Mouse (Mus musculus): ENCODE results near the gene Bpifb3. TPM values are rescaled to one million over a fixed set of nuclear protein-coding genes. Genes with fewer than 3 reads are reported as not detected.

Gene Bpifb3
- total RNA-seq (2021), result not detected
- long read RNA-seq, experiment 1, result 0 reads
- long read RNA-seq, experiment 2, result 0 reads

DNA sequence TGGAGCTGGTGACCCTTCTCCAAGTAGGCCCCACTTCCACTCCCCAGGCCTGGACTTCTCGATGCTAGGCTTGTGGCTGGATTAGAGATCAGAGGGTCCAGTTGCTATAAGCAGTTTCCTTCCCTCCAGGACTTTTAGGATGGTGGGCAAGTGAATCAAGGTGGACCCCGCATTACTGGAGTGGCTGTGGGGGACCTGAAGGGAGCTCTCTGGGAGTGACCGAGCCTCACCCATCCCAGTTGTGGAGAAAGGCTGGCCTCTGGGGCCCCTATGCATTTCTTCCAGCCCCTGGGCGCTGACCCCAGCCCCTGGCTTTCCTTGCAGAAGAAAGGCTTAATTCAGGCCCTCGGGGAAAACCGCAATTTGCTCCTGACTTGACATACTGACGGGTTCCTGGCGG, at the start of gene Bpifb3:
Gene Bpifb3 (plus strand): TSS at position 301 of the 400 bp plus-strand sequence.
- DNase-seq (ENCODE audit: low spot score in 2 of 2), result no peak

GRCm38 (mm10) chr2:153870984-153871383, 47.0 kb upstream of the Bpifb3 start, which contains the start of gene Sun5:
Gene Sun5, minus strand, starts transcription at chr2:153871084.
- no peak for DNase-seq (ENCODE audit: low spot score in 2 of 2)

DNA sequence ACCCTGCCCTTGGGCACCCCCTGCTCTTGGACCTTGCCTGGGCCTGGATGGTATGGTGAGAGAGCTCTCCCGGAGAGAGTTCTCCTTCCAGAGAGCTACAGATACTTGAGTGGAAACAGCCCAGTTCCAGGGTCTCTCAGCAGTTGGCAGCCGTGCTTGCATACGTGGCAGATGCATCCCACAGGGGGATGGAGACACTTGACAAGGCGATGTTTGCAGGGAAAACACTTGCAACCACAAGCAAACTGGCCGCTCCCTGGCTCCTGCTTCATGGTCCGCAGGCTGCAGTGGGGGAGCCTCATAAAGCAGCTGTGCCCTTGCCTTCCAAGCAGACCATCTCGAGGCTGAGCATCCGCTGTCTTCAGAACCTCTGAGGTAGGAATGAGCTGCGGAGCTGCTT, 43.3 kb upstream of the Bpifb3 start, which contains the start of gene Bpifb2:
Gene Bpifb2 (plus strand): TSS at position 301 of the 400 bp plus-strand sequence.
- DNase-seq (ENCODE audit: low spot score in 2 of 2), result no peak

GRCm38 (mm10) chr2:153899111-153899510, 18.9 kb upstream of the Bpifb3 start:
- no peak for DNase-seq (ENCODE audit: low spot score in 2 of 2)

DNA sequence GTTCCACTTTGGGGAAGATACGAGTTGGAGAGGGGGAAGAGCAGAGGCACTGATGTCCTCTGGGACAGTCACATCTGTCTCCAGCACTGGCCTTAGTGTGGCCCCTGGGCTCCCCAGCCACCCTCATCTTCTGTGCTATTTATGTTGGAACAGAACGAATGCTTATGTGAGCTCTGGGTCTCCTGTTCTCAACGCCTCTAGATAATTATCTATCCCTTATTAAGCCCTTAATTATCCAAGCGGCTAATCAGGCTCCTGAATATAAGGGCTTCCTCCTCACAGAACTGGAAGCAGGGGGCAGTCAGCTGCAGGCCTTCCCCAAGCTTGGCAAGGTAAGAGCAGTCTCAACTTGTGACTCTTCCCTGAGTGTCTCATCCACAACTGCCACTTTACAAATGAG, 17.9 kb upstream of the Bpifb3 start, which contains the start of gene Bpifb6:
Gene Bpifb6 (plus strand): TSS at position 301 of the 400 bp plus-strand sequence.
- DNase-seq (ENCODE audit: low spot score in 2 of 2), result no peak

GRCm38 (mm10) chr2:153902726-153903125, 15.3 kb upstream of the Bpifb3 start:
- no peak for DNase-seq (ENCODE audit: low spot score in 2 of 2)

DNA sequence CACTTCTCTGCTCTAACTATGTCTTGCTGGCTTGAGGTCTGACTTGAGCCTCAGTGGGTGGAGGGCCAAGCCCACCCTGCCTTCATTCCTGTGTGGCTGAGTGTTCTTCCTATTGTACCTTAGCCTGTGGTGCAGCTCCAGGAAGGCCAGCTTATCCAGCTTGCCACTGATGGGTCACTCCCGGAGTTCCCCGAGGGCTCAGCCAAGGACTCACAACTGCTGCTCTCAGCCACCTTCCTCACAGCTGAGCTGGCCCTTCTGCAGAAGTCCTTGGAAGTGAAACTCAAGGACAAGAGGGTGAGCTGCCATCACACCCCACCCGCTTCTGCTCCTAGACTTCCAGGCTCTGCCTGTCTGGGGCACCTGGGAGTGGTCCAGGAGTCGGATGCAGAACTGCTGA, 11.4 kb upstream of the Bpifb3 start:
- DNase-seq (ENCODE audit: low spot score in 2 of 2), result peak in 1 of 2 experiments; percentile 34

GRCm38 (mm10) chr2:153914151-153914550, 3.9 kb upstream of the Bpifb3 start:
- DNase-seq (ENCODE audit: low spot score in 2 of 2), result peak; percentile 58 to 74

DNA sequence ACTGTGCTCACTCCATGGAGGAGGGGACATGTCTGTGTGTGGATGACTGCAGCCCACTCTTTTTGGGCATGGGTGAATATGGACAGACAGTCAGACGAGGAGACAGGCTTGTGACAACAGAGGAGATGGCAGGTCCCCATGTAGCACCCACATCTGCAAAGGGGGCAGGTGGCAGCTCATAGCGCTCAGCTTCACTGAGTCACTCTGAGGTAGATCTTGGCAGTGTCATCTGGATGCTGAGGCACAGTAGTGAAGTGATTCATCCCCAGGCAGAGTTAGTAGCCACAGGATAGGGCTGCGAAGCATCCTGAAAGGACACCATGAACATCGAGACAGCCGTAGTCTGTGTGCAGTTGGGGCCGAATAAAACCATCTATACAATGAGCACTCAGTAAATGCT, 3.2 kb downstream of the Bpifb3 start:
- DNase-seq (ENCODE audit: low spot score in 2 of 2), result no peak

DNA sequence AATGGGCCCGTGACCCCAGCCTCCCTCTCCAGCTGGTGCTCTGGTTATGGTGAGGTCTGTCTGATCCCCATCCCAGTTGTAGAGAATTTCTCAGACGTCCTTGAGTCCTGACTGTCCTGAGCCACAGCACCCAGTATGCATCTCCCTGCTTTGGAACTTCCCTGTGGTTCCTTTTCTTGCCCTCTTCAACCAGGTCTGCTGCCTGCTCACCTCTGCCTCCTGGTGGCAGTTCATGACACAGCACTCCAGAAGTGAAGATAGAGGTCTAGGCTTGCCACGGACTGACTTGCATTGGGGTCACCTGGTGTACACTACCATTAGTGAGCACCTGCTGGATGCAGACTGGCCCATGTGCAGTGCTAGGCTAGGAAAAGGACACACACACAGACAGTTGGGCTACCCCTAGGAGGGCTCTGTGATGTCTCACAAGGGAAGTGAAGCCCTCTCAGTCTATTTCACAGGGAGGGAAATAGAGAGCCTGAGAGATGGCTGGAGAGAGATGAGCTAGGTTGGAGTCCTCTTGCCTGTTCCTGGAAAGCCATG, 11.9 kb downstream of the Bpifb3 start:
- peak; percentile 61 to 64 for DNase-seq (ENCODE audit: low spot score in 2 of 2)

DNA sequence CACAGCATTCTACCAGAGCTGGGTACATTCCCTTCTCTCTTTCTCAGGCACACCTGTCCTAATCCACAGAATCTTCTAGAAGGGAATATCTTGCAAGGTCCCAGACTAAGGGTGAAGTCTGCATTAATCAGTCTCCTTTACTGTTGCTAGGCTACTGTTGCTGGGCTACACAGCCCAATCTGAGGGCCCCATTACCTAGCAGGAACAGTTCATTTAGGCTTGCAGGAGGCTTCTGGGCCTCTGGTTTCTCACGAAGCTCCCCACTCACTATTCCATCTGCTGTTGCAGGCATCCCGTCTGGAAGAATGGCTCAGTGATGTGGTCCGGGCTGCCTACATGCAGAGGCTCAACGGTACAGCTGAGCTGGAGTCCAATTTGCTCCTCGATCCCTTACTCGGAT, 13.1 kb downstream of the Bpifb3 start:
- no peak for DNase-seq (ENCODE audit: low spot score in 2 of 2)

- no peak for DNase-seq (ENCODE audit: low spot score in 2 of 2)
Measured at GRCm38 (mm10) chr2:153933311-153933710, 15.3 kb downstream of the Bpifb3 start.

GRCm38 (mm10) chr2:153935348-153935747, 17.3 kb downstream of the Bpifb3 start:
- peak in 1 of 2 experiments; percentile 16 for DNase-seq (ENCODE audit: low spot score in 2 of 2)

- no peak for DNase-seq (ENCODE audit: low spot score in 2 of 2)
Measured at GRCm38 (mm10) chr2:153937843-153938242, 19.8 kb downstream of the Bpifb3 start, which contains the start of gene Bpifb4. Gene Bpifb4, plus strand, starts transcription at chr2:153938212.

- peak; percentile 60 to 65 for DNase-seq (ENCODE audit: low spot score in 2 of 2)
Measured at GRCm38 (mm10) chr2:153943537-153943936, 25.5 kb downstream of the Bpifb3 start.

GRCm38 (mm10) chr2:153944567-153944966, 26.5 kb downstream of the Bpifb3 start:
- DNase-seq (ENCODE audit: low spot score in 2 of 2), result no peak

DNA sequence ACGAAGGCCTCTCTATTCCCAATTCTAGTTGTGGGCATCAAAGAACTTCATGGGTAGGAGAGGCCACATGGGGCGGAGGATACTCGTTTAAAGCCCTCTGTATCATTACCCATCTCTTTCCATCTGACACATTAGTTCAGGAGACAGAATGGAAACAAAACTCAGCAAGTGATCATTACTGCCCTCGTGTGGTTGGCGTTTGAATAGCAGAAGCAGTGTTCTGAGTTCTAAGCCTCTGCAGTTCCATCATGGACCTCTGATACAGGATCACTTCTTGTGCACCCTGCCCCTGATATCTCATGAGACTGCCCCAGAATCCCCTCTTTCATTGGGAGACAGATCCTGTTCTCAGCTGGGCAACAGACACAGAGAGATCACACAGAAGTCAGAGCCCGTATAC, 34.9 kb downstream of the Bpifb3 start:
- DNase-seq (ENCODE audit: low spot score in 2 of 2), result peak; percentile 62 to 65

- peak; percentile 38 to 42 for DNase-seq (ENCODE audit: low spot score in 2 of 2)
Measured at GRCm38 (mm10) chr2:153953836-153954235, 35.8 kb downstream of the Bpifb3 start.

DNA sequence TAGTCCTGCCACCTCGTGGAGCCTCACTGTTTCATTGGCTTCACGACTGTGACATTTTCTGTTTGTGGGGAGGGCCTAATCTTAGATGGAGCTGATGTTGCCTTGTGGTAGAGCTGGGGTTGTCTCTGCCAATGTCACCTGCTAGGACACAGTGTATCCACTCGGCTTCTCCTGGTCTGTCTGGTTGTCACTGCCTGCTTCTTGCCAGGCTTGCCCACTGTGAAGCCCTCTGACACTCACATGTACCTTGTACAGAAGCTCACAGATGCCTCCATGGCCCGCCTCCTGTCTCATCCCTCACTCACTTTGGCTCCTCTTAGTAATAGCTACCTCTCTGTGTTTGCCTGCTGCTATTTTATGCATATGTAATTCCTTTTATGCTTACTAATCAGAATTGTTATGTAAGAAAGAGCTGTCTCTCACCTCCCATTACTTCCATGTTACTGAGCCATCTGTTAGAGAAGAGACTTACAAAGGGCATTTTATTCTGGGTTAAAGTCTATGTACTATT, 44.8 kb downstream of the Bpifb3 start:
- no peak for DNase-seq (ENCODE audit: low spot score in 2 of 2)

DNA sequence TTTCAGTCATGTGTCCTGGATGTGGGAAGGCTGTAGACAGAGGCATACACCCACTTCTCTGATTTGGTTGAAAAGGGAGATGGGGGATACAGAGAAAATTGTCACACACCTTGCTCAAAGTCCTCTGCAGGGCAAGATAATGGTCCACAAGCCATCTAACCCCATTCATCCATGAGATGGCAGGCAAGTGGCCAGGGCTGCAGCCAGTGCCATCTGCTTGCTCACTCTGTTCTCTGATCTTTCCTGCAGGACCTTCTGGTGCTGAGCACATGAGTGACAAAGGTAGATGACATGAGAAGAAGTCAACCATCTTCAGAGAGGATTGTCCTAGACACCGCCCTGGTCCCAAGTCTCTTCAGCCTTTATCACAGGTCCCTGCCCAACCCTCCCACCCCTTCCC, 45.3 kb downstream of the Bpifb3 start:
- DNase-seq (ENCODE audit: low spot score in 2 of 2), result no peak

GRCm38 (mm10) chr2:153970221-153970620, 52.2 kb downstream of the Bpifb3 start:
- no peak for DNase-seq (ENCODE audit: low spot score in 2 of 2)

DNA sequence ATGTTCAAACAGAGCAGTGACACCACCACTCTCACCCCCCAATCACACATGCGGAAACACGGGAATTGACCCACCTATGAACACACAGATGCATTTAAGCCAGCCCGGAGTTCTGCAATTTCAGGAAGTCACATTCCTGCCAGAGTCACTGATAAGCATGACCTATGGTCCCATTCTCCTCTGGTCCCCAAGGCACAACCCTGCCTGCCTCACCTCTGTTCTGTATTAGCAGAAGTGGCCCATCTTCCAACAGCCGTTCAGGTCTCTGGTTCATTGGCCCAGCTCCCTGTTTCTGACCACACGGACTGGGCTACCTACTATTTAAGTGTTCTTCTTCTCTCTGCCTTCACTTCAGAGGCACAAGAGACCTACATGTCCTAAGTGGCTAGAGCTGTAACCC, 56.6 kb downstream of the Bpifb3 start, which contains the start of gene Bpifa6:
Gene Bpifa6 (plus strand): TSS at position 364 of the 400 bp plus-strand sequence.
- no peak for DNase-seq (ENCODE audit: low spot score in 2 of 2)
